In the genomic region with DNA sequence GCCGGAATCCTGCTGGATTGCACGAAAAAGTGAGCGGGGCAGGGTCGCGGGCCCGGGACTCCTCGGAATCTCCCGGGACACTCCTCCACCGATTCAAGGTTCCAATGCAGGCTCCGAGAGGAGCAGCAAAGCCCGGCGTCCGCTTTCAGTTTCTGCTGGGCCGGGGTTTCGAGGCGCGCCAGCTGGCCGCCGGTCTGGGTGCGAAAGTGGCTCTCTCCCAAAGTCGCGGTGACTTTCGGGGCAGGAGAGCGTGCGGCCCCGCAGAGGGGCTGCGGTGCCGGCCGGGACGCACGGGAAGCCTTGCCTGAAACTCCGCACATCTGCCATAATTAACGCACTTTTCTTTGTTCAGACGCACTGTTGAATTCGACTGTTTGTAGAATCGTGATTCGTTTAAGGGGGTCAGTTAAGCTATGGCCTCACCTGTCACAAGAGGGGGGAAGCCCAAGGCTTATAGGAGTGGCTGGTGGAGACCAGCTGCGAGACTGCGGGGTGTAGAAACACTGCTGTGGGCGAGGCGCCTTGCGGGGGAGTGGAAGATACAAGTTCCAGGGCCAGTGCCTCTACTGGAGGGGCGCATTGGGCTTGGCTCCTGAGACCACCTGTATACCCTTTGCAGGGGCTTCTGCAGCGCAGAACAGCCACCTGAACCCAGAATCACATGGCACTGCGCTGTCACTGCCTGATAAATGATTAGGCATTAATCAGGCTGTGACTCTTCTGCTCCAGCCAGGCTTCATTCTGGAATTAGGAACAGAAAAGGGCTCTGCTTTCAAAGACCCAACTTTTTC, we compare ENCODE assay signal across 8 mouse cellular contexts. TPM values are rescaled to one million over a fixed set of nuclear protein-coding genes. Genes with fewer than 3 reads are reported as not detected.
DNase-seq lines count a peak whose midpoint lies in the region; ATAC-seq lines count a peak whose summit lies in the region.

No protein-coding gene starts in this region.

- H3K27me3 ChIP-seq in forebrain, embryonic 10.5 days (ENCODE audit: poor library complexity, severe bottlenecking), result peaks cover 88% of the 10 kb centered on the region
- peaks cover 90% of the 10 kb centered on the region for H3K27me3 ChIP-seq in midbrain, embryonic 10.5 days (ENCODE audit: low read depth, poor library complexity, severe bottlenecking)

- H3K27ac ChIP-seq in forebrain, embryonic 10.5 days, result peak overlapping the region; percentile 88
- H3K27ac ChIP-seq in midbrain, embryonic 10.5 days (replicated peaks), result peak overlapping the region; percentile 90

- 2% methylated on average over 45 of the region's 45 CpGs for WGBS in forebrain, embryonic 10.5 days
- WGBS in midbrain, embryonic 10.5 days, result 2% methylated on average over 45 of the region's 45 CpGs

- H3K4me3 ChIP-seq in forebrain, embryonic 10.5 days, result peak overlapping the region; percentile 76
- peak overlapping the region; percentile 75 for H3K4me3 ChIP-seq in midbrain, embryonic 10.5 days

- ATAC-seq in inflammation-experienced regulatory T-cells, adult 6 months, result peak; percentile 37

- DNase-seq in cerebellum, postnatal 10 days, result peak; percentile 53 to 55
- DNase-seq in cerebellum, adult 8-10 months, result no peak
- DNase-seq in spleen, postnatal 10 days (ENCODE audit: low spot score in 2 of 2), result peak; percentile 25 to 43
- no peak for DNase-seq in spleen, adult 12 weeks (ENCODE audit: low spot score)
- DNase-seq in forebrain, embryonic 10.5 days (ENCODE audit: extremely low spot score, low spot score), result no peak
- DNase-seq in midbrain, embryonic 10.5 days (ENCODE audit: low spot score), result no peak
- DNase-seq in left cerebral cortex, adult 11 months (ENCODE audit: low spot score), result no peak

- H3K36me3 ChIP-seq in forebrain, embryonic 10.5 days (replicated peaks), result no peaks in the 10 kb centered on the region
- H3K36me3 ChIP-seq in midbrain, embryonic 10.5 days, result no peaks in the 10 kb centered on the region

- H3K9me3 ChIP-seq in forebrain, embryonic 10.5 days, result no peaks in the 10 kb centered on the region
- H3K9me3 ChIP-seq in midbrain, embryonic 10.5 days (replicated peaks), result no peaks in the 10 kb centered on the region

- H3K4me1 ChIP-seq in forebrain, embryonic 10.5 days, result peaks cover 47% of the 10 kb centered on the region
- peaks cover 42% of the 10 kb centered on the region for H3K4me1 ChIP-seq in midbrain, embryonic 10.5 days

RNA-seq across cellular contexts. Expression of a gene that starts 0.5 kb away (rescaled TPM):
- polyA plus RNA-seq in forebrain, embryonic 10.5 days (2016; fragmentation: Nextera tagmentation; extraction: Ambion mirVana), result 3.7 and 3.8 TPM in 2 replicates
- polyA plus RNA-seq in inflammation-experienced regulatory T-cells, adult 6 months (2017; shearing (Covaris generic)), result 1 to 10 TPM; 1.9 to 3.4 (median 2.1) TPM
- 4.3 and 4.4 TPM in 2 replicates for polyA plus RNA-seq in midbrain, embryonic 10.5 days (2016; fragmentation: Nextera tagmentation; extraction: Ambion mirVana)

RNA-seq across cellular contexts. Expression of a gene that starts 35.7 kb away (rescaled TPM):
- polyA plus RNA-seq in forebrain, embryonic 10.5 days (2016; fragmentation: Nextera tagmentation; extraction: Ambion mirVana), result 0.21 and 0.30 TPM in 2 replicates
- polyA plus RNA-seq in inflammation-experienced regulatory T-cells, adult 6 months (2017; shearing (Covaris generic)), result 1 to 10 TPM in 1 of 3 experiments, under 1 TPM in 1, not detected in 1; 0.91 to 3.4 TPM
- polyA plus RNA-seq in midbrain, embryonic 10.5 days (2016; fragmentation: Nextera tagmentation; extraction: Ambion mirVana), result 0.22 and 0.35 TPM in 2 replicates

RNA-seq across cellular contexts. Expression of a gene that starts 36.0 kb away (rescaled TPM):
- polyA plus RNA-seq in forebrain, embryonic 10.5 days (2016; fragmentation: Nextera tagmentation; extraction: Ambion mirVana), result 5.1 and 7.1 TPM in 2 replicates
- polyA plus RNA-seq in inflammation-experienced regulatory T-cells, adult 6 months (2017; shearing (Covaris generic)), result 1 to 10 TPM in 2 of 3 experiments, under 1 TPM in 1; 0.77 to 4.3 (median 3.2) TPM
- polyA plus RNA-seq in midbrain, embryonic 10.5 days (2016; fragmentation: Nextera tagmentation; extraction: Ambion mirVana), result 5.3 and 7.3 TPM in 2 replicates

Comparison
In these comparisons a context has a peak if more than half of its experiments do, and no peak if none do; other contexts are left out.
1. DNase-seq: peak in cerebellum, postnatal 10 days (2 of 2) and spleen, postnatal 10 days (2 of 2); none in cerebellum, adult 8-10 months (single experiment), spleen, adult 12 weeks (single experiment), forebrain, embryonic 10.5 days (single experiment), midbrain, embryonic 10.5 days (single experiment) and left cerebral cortex, adult 11 months (single experiment).